Mouse (Mus musculus) limb, embryonic 15.5 days (tissue): ENCODE results near the gene Hcls1. TPM values are rescaled to one million over a fixed set of nuclear protein-coding genes. Genes with fewer than 3 reads are reported as not detected.

Experiments
- ATAC-seq: fragments of 200-750 bp; cut with Nextera tagmentation; 2 replicates; pipeline ENCODE4 v1.8.0; 2017; ENCODE audit warnings: low read depth, moderate TSS enrichment; ENCODE audit not compliant: insufficient number of reproducible peaks, low FRiP score, low TSS enrichment
- H3K27ac ChIP-seq: fragments of 300-500 bp; sonication (generic); 2 replicates; pipeline ENCODE4 v1.5.1; 2015; ENCODE audit warnings: moderate library complexity, mild to moderate bottlenecking, inconsistent platforms
- H3K27me3 ChIP-seq: fragments of 300-500 bp; sonication (generic); 2 replicates; pipeline ENCODE4 v1.6.1; 2015; ENCODE audit warnings: inconsistent platforms
- H3K36me3 ChIP-seq: fragments of 300-500 bp; sonication (generic); 2 replicates; pipeline ENCODE4 v1.6.1; 2015; ENCODE audit warnings: inconsistent platforms
- H3K4me1 ChIP-seq: fragments of 300-500 bp; sonication (generic); 2 replicates; pipeline ENCODE4 v1.6.1; 2015; ENCODE audit warnings: inconsistent platforms
- H3K4me2 ChIP-seq: fragments of 300-500 bp; sonication (generic); 2 replicates; pipeline ENCODE4 v1.6.1; 2015; ENCODE audit warnings: mild to moderate bottlenecking, inconsistent platforms
- H3K4me3 ChIP-seq: fragments of 300-500 bp; sonication (generic); 2 replicates; pipeline ENCODE4 v1.5.1; 2015; ENCODE audit warnings: mild to moderate bottlenecking, inconsistent platforms
- H3K9ac ChIP-seq: fragments of 300-500 bp; sonication (generic); 2 replicates; pipeline ENCODE4 v1.6.1; 2015; ENCODE audit warnings: inconsistent platforms
- H3K9me3 ChIP-seq: fragments of 300-500 bp; sonication (generic); 2 replicates; pipeline ENCODE4 v1.6.1; 2016; ENCODE audit warnings: inconsistent platforms
- WGBS: fragments of 180-500 bp; shearing (Covaris S2); methylation state at CpG from one replicate; pipeline ENCODE4 v1.1.7; 2015; 5-methylcytosine and 5-hydroxymethylcytosine counted together
- polyA plus RNA-seq: library from polyadenylated mRNA; unstranded; fragments of >200 nt; fragmentation: Nextera tagmentation; extraction: Ambion mirVana; gene quantifications from 2 replicates; pipeline ENCODE4 v1.2.1, GENCODE M21; 2015

Hcls1 gene
- polyA plus RNA-seq, 1 experiment from 2014 or later: 7.6 TPM

DNA sequence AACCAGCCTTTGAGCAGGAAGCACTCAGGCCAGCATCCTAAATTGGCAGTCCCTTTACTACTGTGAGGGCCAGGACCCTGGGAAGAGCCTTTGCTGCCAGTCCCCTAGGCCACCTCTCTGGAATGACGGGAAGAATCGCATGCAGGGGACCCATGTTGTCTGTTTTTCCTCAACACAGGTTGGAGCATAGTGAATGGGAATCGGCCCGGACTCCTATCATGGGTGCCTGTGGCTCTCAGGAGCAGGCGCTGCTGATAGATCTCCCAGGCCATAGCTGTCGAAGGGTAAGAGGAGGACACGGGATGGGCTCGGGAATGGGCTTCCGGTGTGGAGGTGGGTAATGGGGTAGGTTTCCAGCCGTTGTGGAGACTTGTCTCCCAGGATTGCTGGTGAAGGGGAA, 3.4 kb upstream of the Hcls1 start:
- Histone ChIP-seq H3K4me1 (0 out of 2 replicates have a peak, but pooled peaks cover 2% of the 10 kb centered on the region), H3K9me3 (no peaks in the 10 kb centered on the region), H3K4me3 (no peak overlapping the region), H3K27me3 (no peaks in the 10 kb centered on the region), H3K9ac (no peak overlapping the region), H3K36me3 (peaks cover 71% of the 10 kb centered on the region), H3K4me2 (no peak overlapping the region), H3K27ac (no peak overlapping the region)
- ATAC-seq: no peak
- 85% methylated on average over 10 of the region's 10 CpGs for WGBS

DNA sequence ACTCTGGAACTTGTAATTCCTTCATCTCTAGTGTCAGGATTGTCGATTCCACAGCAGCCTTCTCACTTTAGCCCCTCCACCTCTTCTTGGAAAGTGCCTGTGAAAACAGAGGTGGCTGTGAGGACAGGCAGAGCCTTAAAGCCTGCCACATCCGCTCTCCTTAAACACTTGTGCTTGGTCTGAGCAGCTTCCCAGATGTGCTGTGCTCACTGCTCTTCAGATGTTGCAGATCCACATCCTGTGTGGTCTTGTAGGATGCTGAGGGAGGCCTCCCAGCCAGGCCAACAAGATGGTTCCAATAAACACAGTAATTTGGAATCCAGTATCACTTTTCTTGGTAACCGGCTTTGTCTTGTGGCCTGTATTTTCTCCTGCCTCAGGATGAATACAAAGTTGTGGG, 2.8 kb upstream of the Hcls1 start:
- Histone ChIP-seq H3K4me3 (no peak overlapping the region), H3K9me3 (no peaks in the 10 kb centered on the region), H3K27ac (no peak overlapping the region), H3K27me3 (no peaks in the 10 kb centered on the region), H3K9ac (no peak overlapping the region), H3K36me3 (peaks cover 65% of the 10 kb centered on the region), H3K4me1 (0 out of 2 replicates have a peak, but pooled peaks cover 2% of the 10 kb centered on the region), H3K4me2 (no peak overlapping the region)
- WGBS: 46% methylated on average over 3 of the region's 3 CpGs
- no peak for ATAC-seq

GRCm38 (mm10) chr16:36932546-36932945, 2.2 kb upstream of the Hcls1 start:
- 0 out of 2 replicates have a peak, but pooled peaks cover 2% of the 10 kb centered on the region for H3K4me1 ChIP-seq
- H3K27me3 ChIP-seq: no peaks in the 10 kb centered on the region
- H3K9me3 ChIP-seq: no peaks in the 10 kb centered on the region
- WGBS: 93% methylated on average over 6 of the region's 6 CpGs
- H3K36me3 ChIP-seq: peaks cover 59% of the 10 kb centered on the region
- no peak overlapping the region for H3K4me3 ChIP-seq
- H3K27ac ChIP-seq: no peak overlapping the region
- ATAC-seq: no peak
- no peak overlapping the region for H3K4me2 ChIP-seq
- no peak overlapping the region for H3K9ac ChIP-seq

DNA sequence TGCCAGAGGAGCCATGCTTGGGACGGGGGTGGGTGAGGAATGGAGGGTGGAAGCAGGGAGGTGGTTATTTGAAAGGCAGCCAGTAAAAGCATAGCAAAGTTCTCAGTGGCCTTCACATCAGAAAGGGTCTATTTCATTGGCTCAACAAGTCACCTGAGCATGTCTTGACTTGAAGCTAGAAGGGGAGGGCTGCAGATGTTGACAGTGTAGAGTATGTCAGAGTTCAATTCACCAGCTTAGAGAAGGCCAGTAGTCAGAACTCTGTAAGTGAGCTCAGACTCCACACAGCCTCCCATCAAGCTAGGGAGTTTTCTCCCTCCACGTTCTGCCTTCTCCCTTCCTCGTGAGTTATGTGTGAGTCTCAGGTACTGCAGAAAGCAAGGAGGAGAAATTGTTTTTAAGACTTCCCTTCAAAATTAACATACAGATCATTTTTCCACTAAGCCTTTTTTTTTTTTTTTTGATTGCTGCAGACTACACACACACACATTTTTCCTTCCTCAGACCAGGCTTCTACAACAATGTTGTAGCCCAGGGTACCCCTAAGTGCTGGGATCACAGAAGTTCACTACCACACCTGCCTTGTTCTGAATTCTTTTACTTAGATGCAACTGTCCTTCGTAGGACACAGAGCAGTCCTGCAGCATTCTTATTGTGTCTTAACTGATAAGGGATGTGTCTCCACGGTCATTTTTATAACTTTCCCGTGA, 497 bp upstream of the Hcls1 start:
- peaks cover 42% of the 10 kb centered on the region for H3K36me3 ChIP-seq
- no peak overlapping the region for H3K9ac ChIP-seq
- 0 out of 2 replicates have a peak, but pooled peaks cover 2% of the 10 kb centered on the region for H3K4me1 ChIP-seq
- ATAC-seq: peak; percentile 63
- peak overlapping the region; percentile 8; the same call in 1 of the 2 replicates for H3K27ac ChIP-seq
- H3K27me3 ChIP-seq: no peaks in the 10 kb centered on the region
- no peaks in the 10 kb centered on the region for H3K9me3 ChIP-seq
- 48% methylated on average over 6 of the region's 6 CpGs for WGBS
- H3K4me2 ChIP-seq: no peak overlapping the region
- H3K4me3 ChIP-seq: no peak overlapping the region

GRCm38 (mm10) chr16:36935814-36936213, 1.0 kb downstream of the Hcls1 start:
- 71% methylated on average over 3 of the region's 3 CpGs for WGBS
- H3K27ac ChIP-seq: no peak overlapping the region
- H3K4me2 ChIP-seq: no peak overlapping the region
- 0 out of 2 replicates have a peak, but pooled peaks cover 2% of the 10 kb centered on the region for H3K4me1 ChIP-seq
- H3K9me3 ChIP-seq: no peaks in the 10 kb centered on the region
- H3K36me3 ChIP-seq: peaks cover 26% of the 10 kb centered on the region
- no peak overlapping the region for H3K9ac ChIP-seq
- no peak for ATAC-seq
- H3K4me3 ChIP-seq: no peak overlapping the region
- no peaks in the 10 kb centered on the region for H3K27me3 ChIP-seq

GRCm38 (mm10) chr16:36941137-36941727, 6.4 kb downstream of the Hcls1 start:
- no peak for ATAC-seq
- Histone ChIP-seq H3K4me3 (no peak overlapping the region), H3K27ac (no peak overlapping the region), H3K9ac (no peak overlapping the region), H3K27me3 (no peaks in the 10 kb centered on the region), H3K9me3 (no peaks in the 10 kb centered on the region), H3K4me2 (no peak overlapping the region), H3K4me1 (no peaks in the 10 kb centered on the region), H3K36me3 (no peaks in the 10 kb centered on the region)
- WGBS: 74% methylated on average over 6 of the region's 6 CpGs

- Histone ChIP-seq H3K9ac (no peak overlapping the region), H3K4me1 (no peaks in the 10 kb centered on the region), H3K27ac (no peak overlapping the region), H3K9me3 (no peaks in the 10 kb centered on the region), H3K4me3 (no peak overlapping the region), H3K4me2 (no peak overlapping the region), H3K36me3 (no peaks in the 10 kb centered on the region), H3K27me3 (no peaks in the 10 kb centered on the region)
- ATAC-seq: no peak
- 76% methylated on average over 4 of the region's 4 CpGs for WGBS
These were observed 7.1 kb downstream of the Hcls1 start for GRCm38 (mm10) chr16:36941895-36942294.

GRCm38 (mm10) chr16:36943591-36943990, 8.8 kb downstream of the Hcls1 start:
- Histone ChIP-seq H3K4me3 (no peak overlapping the region), H3K27me3 (no peaks in the 10 kb centered on the region), H3K27ac (no peak overlapping the region), H3K4me2 (no peak overlapping the region), H3K36me3 (no peaks in the 10 kb centered on the region), H3K9me3 (no peaks in the 10 kb centered on the region), H3K9ac (no peak overlapping the region), H3K4me1 (no peaks in the 10 kb centered on the region)
- no peak for ATAC-seq
- WGBS: 86% methylated on average over 3 of the region's 3 CpGs

- Histone ChIP-seq H3K4me3 (no peak overlapping the region), H3K9me3 (no peaks in the 10 kb centered on the region), H3K9ac (no peak overlapping the region), H3K4me1 (no peaks in the 10 kb centered on the region), H3K27me3 (no peaks in the 10 kb centered on the region), H3K27ac (no peak overlapping the region), H3K36me3 (no peaks in the 10 kb centered on the region), H3K4me2 (no peak overlapping the region)
- 50% methylated on average over 12 of the region's 12 CpGs for WGBS
- no peak for ATAC-seq
These were observed 10.2 kb downstream of the Hcls1 start for GRCm38 (mm10) chr16:36944895-36945424.

- no peaks in the 10 kb centered on the region for H3K4me1 ChIP-seq
- H3K4me3 ChIP-seq: no peak overlapping the region
- no peaks in the 10 kb centered on the region for H3K9me3 ChIP-seq
- no peak overlapping the region for H3K9ac ChIP-seq
- ATAC-seq: no peak
- no peak overlapping the region for H3K27ac ChIP-seq
- no peaks in the 10 kb centered on the region for H3K27me3 ChIP-seq
- WGBS: 84% methylated on average over 8 of the region's 8 CpGs
- no peaks in the 10 kb centered on the region for H3K36me3 ChIP-seq
- H3K4me2 ChIP-seq: no peak overlapping the region
These were observed 11.8 kb downstream of the Hcls1 start for GRCm38 (mm10) chr16:36946459-36947159.

GRCm38 (mm10) chr16:36947646-36948197, 12.9 kb downstream of the Hcls1 start:
- H3K4me2 ChIP-seq: no peak overlapping the region
- WGBS: 64% methylated on average over 4 of the region's 4 CpGs
- H3K9me3 ChIP-seq: no peaks in the 10 kb centered on the region
- ATAC-seq: no peak
- no peaks in the 10 kb centered on the region for H3K4me1 ChIP-seq
- H3K9ac ChIP-seq: no peak overlapping the region
- no peak overlapping the region for H3K4me3 ChIP-seq
- H3K36me3 ChIP-seq: no peaks in the 10 kb centered on the region
- H3K27me3 ChIP-seq: no peaks in the 10 kb centered on the region
- no peak overlapping the region for H3K27ac ChIP-seq
